Mouse (Mus musculus) forebrain, postnatal 0 days (tissue): ENCODE results near the gene Flywch1. TPM values are rescaled to one million over a fixed set of nuclear protein-coding genes. Genes with fewer than 3 reads are reported as not detected.

ENCODE experiments used
- ATAC-seq: fragments of 200-750 bp; cut with Nextera tagmentation; 2 replicates; pipeline ENCODE4 v1.8.0; 2017; ENCODE audit warnings: mild to moderate bottlenecking, moderate library complexity
- DNase-seq: peaks from one replicate; pipeline ENCODE4 v3.0.0-alpha.2; 2015
- H3K27ac ChIP-seq: fragments of 300-500 bp; sonication (generic); 2 replicates; pipeline ENCODE4 v1.5.1; 2014; ENCODE audit warnings: low read depth, mild to moderate bottlenecking, antibody characterized with exemption, low read length, moderate library complexity, mixed read lengths
- H3K27me3 ChIP-seq: fragments of 300-500 bp; sonication (generic); 2 replicates; pipeline ENCODE4 v1.6.1; 2014; ENCODE audit warnings: mild to moderate bottlenecking, low read length, mixed read lengths; ENCODE audit not compliant: insufficient read depth
- H3K36me3 ChIP-seq: fragments of 300-500 bp; sonication (generic); 2 replicates; pipeline ENCODE4 v1.6.1; 2014; ENCODE audit warnings: mild to moderate bottlenecking, moderate library complexity; ENCODE audit not compliant: insufficient read depth
- H3K4me1 ChIP-seq: fragments of 300-500 bp; sonication (generic); 2 replicates; pipeline ENCODE4 v1.6.1; 2014; ENCODE audit warnings: antibody characterized with exemption; ENCODE audit not compliant: insufficient read depth
- H3K4me2 ChIP-seq: fragments of 300-500 bp; sonication (generic); 2 replicates; pipeline ENCODE4 v1.6.1; 2014; ENCODE audit warnings: low read depth, mild to moderate bottlenecking, moderate library complexity
- H3K4me3 ChIP-seq: fragments of 300-500 bp; sonication (generic); 2 replicates; pipeline ENCODE4 v1.5.1; 2014; ENCODE audit warnings: low read depth, low read length, mixed read lengths
- H3K9ac ChIP-seq: fragments of 300-500 bp; sonication (generic); 2 replicates; pipeline ENCODE4 v1.6.1; 2014; ENCODE audit warnings: mild to moderate bottlenecking
- H3K9me3 ChIP-seq: fragments of 300-500 bp; sonication (generic); 2 replicates; pipeline ENCODE4 v1.6.1; 2016; ENCODE audit warnings: low read length
- CTCF ChIP-seq: sonication (generic); IDR thresholded peaks from 2 replicates; pipeline ENCODE4 v1.5.1; 2016; ENCODE audit warnings: antibody characterized with exemption, control low read depth, low read depth
- WGBS: fragments of 180-500 bp; shearing (Covaris S2); extraction: QIAGEN DNeasy Blood & Tissue Kit; methylation state at CpG from one replicate; pipeline ENCODE4 v1.1.7; 2014; 5-methylcytosine and 5-hydroxymethylcytosine counted together
- polyA plus RNA-seq: library from polyadenylated mRNA; unstranded; fragments of >200 nt; fragmentation: Nextera tagmentation; extraction: Ambion mirVana; gene quantifications from 2 replicates; pipeline ENCODE4 v1.2.1, GENCODE M21; 2015
- total RNA-seq: library from RNA; depleted of rRNA; stranded (reverse); fragments of >200 nt; gene quantifications from 2 replicates; pipeline ENCODE4 v1.2.3, GENCODE M21; 2014

Flywch1 gene
- total and polyA plus RNA-seq, 2 experiments from 2014 or later, result 135 to 189 TPM

- peak; percentile 7; the same call in 1 of the 2 replicates for TF ChIP-seq CTCF
- peak within 1 kb of the TSS; percentile 86 for H3K9ac ChIP-seq
- H3K27me3 ChIP-seq, result no peaks in the 10 kb centered on the region
- 2% methylated on average over 29 of the region's 29 CpGs for WGBS
- H3K4me1 ChIP-seq, result peaks cover 17% of the 10 kb centered on the region
- H3K27ac ChIP-seq, result peak within 1 kb of the TSS; percentile 87
- peak within 1 kb of the TSS; percentile 44 for H3K4me3 ChIP-seq
- peak; percentile 72 for DNase-seq
- H3K36me3 ChIP-seq, result no peaks in the 10 kb centered on the region
- peak; percentile 23 for ATAC-seq
- H3K9me3 ChIP-seq, result no peaks in the 10 kb centered on the region
- H3K4me2 ChIP-seq, result peak within 1 kb of the TSS; percentile 86
Observed at GRCm38 (mm10) chr17:23790269-23791078, 19.1 kb upstream of the Flywch1 start, which contains the start of gene Srrm2. Srrm2 (plus strand) TSS chr17:23790532.

DNA sequence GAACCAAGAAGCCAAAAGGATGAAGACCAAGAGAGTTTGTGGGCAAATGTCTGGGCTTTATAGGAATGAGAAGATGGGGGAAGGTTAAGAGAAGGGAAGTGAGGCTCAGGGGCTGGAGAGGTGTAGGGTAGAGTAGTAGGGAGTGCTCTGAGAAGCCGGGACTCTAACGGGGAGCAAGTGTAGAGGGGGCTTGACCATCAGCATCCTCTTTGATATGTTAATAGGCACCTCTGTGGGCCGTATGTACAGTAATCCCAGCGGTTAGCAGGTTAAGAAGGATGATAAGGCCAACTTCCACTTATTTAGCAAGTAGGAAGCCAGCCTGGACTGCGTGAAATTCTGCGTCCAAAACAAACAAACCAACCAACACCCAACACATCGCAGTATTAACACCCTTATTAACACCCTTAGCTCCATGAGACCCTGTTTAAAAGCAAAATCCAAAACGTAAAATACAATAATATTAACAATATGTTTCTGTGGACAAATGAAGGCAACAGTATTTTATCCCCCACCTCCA lies 18.4 kb upstream of the Flywch1 start:
- H3K27me3 ChIP-seq, result no peaks in the 10 kb centered on the region
- H3K27ac ChIP-seq, result peak overlapping the region; percentile 87
- ATAC-seq, result no peak
- DNase-seq, result no peak
- WGBS, result 12% methylated on average over 8 of the region's 8 CpGs
- TF ChIP-seq CTCF, result no peak
- H3K9ac ChIP-seq, result peak overlapping the region; percentile 86
- peak overlapping the region; percentile 86 for H3K4me2 ChIP-seq
- H3K4me3 ChIP-seq, result peak overlapping the region; percentile 44
- H3K4me1 ChIP-seq, result peaks cover 23% of the 10 kb centered on the region
- H3K36me3 ChIP-seq, result no peaks in the 10 kb centered on the region
- no peaks in the 10 kb centered on the region for H3K9me3 ChIP-seq

DNA sequence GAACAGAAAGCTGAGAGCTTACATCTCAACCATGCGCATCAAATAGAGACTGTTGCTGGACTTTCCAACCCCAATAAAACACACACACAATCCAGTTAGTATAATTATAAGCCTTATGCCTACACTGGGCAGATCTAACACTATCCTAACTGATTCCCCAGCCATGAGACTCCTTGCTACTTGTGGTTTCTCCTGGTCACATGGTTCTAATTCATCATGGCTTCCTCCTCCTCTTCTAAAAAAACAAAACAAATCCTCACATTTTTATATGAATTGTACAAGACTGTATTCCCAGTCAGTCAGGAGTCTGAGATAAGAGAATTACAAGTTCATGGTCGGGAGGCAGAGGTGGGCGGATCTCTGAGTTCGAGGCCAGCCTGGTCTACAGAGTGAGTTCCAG lies 17.6 kb upstream of the Flywch1 start:
- Histone ChIP-seq H3K36me3 (no peaks in the 10 kb centered on the region), H3K27ac (no peak overlapping the region), H3K27me3 (no peaks in the 10 kb centered on the region), H3K9ac (no peak overlapping the region), H3K4me1 (peaks cover 23% of the 10 kb centered on the region), H3K4me3 (no peak overlapping the region), H3K4me2 (no peak overlapping the region), H3K9me3 (no peaks in the 10 kb centered on the region)
- WGBS, result 90% methylated on average over 4 of the region's 4 CpGs
- ATAC-seq (no peak), DNase-seq (no peak)
- TF ChIP-seq CTCF, result no peak

- Histone ChIP-seq H3K27ac (peak overlapping the region; percentile 83), H3K27me3 (no peaks in the 10 kb centered on the region)
- 11% methylated on average over 13 of the region's 13 CpGs for WGBS
Observed at GRCm38 (mm10) chr17:23786510-23786931, 15.1 kb upstream of the Flywch1 start.

GRCm38 (mm10) chr17:23785561-23786471 lies 14.4 kb upstream of the Flywch1 start, which contains the start of gene Flywch2:
Flywch2 (minus strand) TSS chr17:23786081.
- Histone ChIP-seq H3K9ac (peak within 1 kb of the TSS; percentile 70), H3K27me3 (no peaks in the 10 kb centered on the region), H3K4me2 (peak within 1 kb of the TSS; percentile 82), H3K4me3 (peak within 1 kb of the TSS; percentile 59), H3K27ac (peak within 1 kb of the TSS; percentile 83), H3K9me3 (no peaks in the 10 kb centered on the region), H3K36me3 (no peaks in the 10 kb centered on the region), H3K4me1 (peaks cover 15% of the 10 kb centered on the region)
- 3% methylated on average over 43 of the region's 43 CpGs for WGBS
- DNase-seq (peak; percentile 95), ATAC-seq (peak; percentile 89)
- TF ChIP-seq CTCF, result no peak; the same call in 1 of the 2 replicates

More at GRCm38 (mm10) chr17:23786510-23786931, 15.1 kb upstream of the Flywch1 start:
- DNase-seq (peak; percentile 77), ATAC-seq (peak; percentile 66)
- peak overlapping the region; percentile 70 for H3K9ac ChIP-seq
- no peak; the same call in 1 of the 2 replicates for TF ChIP-seq CTCF
- H3K4me1 ChIP-seq, result peaks cover 22% of the 10 kb centered on the region
- H3K4me3 ChIP-seq, result peak overlapping the region; percentile 59
- H3K4me2 ChIP-seq, result peak overlapping the region; percentile 82
- H3K36me3 ChIP-seq, result no peaks in the 10 kb centered on the region
- no peaks in the 10 kb centered on the region for H3K9me3 ChIP-seq

- Histone ChIP-seq H3K4me3 (no peak overlapping the region), H3K4me1 (peaks cover 6% of the 10 kb centered on the region; the same call in 1 of the 2 replicates), H3K9me3 (no peaks in the 10 kb centered on the region), H3K27ac (no peak overlapping the region), H3K36me3 (no peaks in the 10 kb centered on the region; the same call in 1 of the 2 replicates), H3K4me2 (no peak overlapping the region), H3K9ac (no peak overlapping the region), H3K27me3 (no peaks in the 10 kb centered on the region)
- ATAC-seq, result no peak
- DNase-seq, result no peak
- TF ChIP-seq CTCF, result no peak
Observed at GRCm38 (mm10) chr17:23783352-23783751, 11.9 kb upstream of the Flywch1 start.
